Mouse (Mus musculus) c-Kit-negative CD71-positive TER-119-positive erythroid progenitor cells, embryonic 14.5 days (primary cell): ENCODE data around the gene Vsig4.
"Not testable (repeated sequence)": the region's sequence is repeated elsewhere in the genome, so short reads cannot be mapped to it uniquely, and the experiment has no call there.

Source experiments
- DNase-seq: peaks from one replicate; pipeline ENCODE4 v3.0.0-alpha.2; 2013; ENCODE audit warnings: low read depth, low spot score

Vsig4 gene

DNA sequence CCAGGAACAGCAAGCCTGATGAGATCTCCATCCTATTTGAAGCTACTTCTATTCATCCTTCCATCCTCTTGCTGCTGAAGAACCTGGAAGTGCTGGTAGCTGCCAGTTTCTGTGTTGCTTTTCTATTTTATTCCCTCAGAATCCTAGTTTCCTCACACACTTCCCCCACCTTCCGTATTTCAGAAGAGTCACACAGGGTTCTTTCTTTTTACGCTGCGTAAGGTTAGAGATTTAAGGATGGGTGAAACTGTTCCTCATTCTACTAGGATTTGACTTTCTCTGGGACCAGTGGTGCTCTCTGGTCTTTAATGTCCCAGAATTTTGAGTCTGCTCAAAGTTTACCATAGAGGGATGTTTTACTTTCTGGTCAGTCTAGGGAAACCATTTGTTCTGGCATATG, at the start of gene Vsig4:
Gene Vsig4, minus strand, starts transcription at position 101 of the 400 bp plus-strand sequence.
- no peak for DNase-seq

DNA sequence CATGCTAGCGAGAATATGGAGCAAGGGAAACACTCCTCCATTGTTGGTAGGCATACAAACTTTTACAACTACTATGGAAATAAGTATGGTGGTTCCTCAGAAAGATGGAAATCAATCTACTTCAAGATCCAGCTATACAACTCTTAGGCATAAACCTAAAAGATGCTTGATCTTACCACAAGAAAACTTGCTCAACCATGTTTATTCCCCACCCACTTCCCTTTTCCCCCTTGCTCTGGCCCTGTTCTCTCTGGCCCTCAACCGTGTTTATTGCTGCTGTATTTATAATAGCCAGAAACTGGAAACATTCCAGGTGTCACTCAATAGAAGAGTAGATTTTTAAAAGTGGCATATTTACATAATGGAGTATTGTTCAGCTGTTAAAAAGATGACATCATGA, 45.9 kb upstream of the Vsig4 start:
- no peak for DNase-seq

DNA sequence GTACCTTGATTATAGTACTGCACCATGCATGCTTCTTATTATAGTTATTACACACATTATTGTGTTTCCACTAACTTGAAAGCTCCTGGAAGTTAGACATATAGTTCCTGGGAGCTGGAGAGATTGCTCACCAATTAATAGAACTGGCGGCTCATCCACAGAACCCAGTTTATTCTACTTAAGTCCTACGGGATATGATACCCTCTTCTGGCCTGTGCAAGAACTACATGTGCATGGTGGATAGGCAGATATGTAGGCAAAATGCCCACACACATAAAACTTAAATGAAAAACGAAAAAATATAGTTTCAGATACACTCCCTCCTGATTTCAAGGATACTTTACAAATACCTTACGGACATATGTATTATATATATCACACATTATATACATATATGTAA, 36.5 kb upstream of the Vsig4 start:
- DNase-seq, result no peak

DNA sequence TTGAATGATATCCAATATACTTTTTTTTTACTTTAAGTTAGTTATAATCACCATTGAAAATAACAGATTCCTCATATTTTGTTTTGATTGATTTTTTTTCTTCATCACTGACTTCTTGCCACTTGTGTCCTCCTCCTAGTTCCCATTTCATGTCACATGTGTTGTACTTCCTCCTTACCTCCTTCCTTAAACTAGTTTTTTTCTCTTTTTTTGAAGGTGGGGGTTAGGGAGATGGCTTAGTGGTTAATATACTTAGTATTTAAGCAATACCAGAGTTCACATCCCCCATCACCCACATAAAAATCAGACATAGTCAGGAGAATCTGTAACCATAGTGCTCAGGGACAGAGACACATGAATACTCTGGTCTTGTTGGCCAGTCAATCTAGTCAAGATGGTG, 36.7 kb downstream of the Vsig4 start:
- DNase-seq, result no peak

DNA sequence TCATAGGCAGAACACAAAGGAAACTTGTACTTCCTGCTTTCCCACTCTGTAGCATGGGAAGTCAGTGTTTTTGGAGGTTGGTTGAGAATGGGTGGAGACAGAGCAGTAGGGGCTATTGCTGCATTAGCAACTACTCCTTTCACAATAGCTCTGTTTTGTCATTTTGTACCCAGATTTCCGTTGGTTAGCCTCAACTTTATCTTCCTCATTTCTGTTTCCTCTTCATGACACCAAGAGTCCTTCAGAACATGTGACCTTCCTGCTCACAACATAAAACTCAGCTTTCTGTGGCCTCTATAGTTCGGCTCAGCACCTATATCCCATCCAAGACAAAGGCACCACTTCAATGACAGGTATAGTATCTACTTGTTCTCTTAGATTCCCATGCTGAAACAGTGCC, 53.6 kb downstream of the Vsig4 start:
- DNase-seq, result no peak

DNA sequence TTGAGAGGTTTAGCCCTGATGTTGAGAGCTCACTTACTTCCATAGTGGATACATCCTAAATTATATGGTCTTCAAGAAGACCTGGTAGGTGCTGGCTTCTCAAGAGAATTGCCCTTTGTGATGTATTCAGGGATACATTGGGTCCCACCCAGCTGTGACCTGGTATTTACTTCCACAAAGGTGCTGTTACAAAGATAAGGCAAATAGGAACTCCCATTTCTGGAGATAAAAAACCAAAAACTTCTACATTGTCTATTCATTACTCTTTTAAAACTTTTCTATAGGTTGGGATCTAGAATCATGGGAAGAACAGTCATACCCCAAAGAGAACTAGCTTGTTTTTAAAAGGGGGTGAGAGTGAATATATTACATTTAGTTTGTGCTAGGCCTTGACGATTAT, 54.2 kb downstream of the Vsig4 start:
- DNase-seq, result no peak

DNA sequence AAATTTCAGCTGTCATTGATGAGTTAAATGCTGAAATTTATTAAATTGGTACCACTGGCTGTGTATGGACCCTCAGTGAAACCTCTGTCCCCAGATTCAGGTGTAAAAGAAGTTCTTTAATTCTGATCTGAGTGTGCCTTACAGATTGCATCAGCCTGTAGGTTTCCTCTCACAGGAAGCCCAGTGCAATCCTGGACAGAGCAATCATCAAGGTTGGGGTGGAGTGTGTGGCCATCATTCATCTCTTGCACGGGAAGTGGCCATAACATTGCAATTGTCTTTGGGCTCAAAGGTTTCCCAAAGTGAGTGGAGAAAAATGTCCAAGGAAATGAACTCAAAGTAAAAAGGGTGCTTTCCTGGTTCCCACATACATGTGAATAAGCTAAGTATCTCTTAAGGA, 57.5 kb downstream of the Vsig4 start:
- DNase-seq, result no peak

DNA sequence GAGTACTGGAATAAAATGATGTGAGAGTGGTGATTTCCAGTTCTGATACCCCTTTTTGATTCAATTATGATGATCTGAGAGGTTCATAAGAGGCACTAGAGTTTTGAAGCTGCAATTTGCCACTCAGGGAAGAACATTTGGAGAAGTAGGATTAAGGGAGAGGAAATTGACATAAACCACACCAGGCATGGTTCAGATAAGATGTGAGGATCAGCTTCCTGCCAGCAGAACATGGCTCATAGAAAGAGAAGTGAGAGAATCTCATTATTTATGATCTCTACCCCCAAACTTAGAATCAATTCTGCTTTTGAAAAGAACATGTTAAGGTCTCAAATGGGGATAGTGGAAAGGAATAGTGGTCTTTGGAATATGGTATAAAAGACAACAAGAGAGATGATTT, 66.2 kb downstream of the Vsig4 start:
- no peak for DNase-seq

DNA sequence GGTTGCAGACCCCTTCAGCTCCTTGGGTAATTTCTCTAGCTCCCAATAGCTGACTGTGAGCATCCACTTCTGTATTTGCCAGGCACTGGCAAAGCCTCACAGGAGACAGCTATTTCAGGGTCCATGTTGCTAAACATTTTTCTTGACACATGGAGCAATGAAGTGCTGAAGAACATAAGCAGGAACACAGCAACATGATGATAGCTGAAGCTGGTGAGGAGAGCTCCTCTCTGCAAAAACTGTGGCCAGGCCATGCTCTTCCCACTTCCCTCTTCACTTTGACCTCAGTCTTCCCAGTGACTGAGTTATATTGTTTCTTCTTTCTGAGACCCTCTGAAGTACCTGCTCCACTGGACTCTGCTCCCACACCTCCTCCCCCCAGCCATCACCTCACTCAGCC, 67.8 kb downstream of the Vsig4 start:
- DNase-seq, result no peak

DNA sequence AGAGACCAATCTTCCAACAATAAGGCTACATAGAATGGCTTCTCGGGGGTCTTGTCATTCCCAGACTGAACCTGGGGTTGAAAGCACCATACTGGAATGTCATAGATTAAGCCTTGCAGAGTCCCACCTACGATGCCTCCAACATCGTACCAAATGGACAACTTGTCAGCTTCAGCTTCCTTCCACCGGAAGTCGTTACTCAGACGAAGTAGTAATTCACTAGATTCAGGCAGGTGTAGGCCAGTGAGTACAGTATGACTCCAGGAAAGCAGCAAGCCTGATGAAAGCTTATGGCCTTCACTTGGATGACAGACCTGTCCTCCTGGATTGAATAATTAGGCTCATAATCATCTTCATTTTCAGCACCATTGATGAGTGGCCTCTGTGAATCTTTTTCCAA, 69.0 kb downstream of the Vsig4 start:
- no peak for DNase-seq

DNA sequence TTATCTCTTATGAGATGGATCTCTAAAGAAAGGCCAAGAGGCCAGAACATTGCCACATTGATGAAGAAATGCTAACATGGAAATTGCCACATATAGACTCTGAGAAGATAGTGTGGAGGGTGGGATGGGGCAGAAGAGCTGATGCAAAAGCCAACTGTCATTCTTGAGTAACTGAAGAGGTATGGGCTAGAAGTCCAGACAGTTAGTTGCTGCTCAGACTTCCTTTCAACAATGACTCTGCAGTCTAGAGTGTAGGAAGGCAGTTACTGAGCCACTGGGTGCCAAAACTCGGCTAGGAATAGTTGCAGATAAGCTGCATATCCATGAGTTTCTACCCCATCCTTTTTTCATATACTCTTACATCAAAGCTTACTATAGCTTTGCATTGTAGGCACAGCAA, 75.2 kb downstream of the Vsig4 start:
- DNase-seq, result no peak

DNA sequence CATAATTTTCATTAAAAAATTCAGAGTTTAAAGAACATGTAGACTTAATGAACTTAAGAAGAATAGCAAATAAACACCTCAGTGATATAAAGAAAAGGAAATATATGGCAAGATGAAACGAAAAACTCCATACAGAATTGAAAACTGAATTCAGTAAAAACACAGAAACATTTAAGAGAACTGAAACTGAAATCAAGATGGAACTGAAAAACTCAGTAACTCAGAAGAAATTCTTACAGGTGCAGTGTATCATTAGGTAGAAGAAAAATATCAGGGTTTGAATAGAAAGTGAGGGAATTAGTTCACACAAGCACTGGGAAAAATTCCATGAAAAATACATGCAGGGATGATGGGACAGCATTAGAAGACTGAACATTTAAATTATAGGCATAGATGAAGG, 86.4 kb downstream of the Vsig4 start:
- DNase-seq, result no peak

DNA sequence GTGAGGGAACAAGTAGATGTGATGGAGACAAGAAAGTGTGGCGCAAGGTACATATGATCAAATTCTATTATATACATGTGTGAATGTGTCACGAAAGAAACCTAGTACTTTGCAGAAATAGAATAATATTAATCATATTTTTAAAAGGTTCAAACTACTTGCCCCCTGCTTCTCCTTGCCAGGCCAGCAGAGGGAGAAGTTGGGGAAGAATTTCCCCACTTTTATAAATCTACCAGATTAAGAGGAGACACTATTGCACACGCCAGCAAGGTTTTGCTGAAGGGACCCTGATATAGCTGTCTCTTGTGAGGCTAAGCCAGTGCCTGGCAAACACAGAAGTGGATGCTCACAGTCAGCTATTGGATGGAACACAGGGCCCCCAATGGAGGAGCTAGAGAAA, 88.1 kb downstream of the Vsig4 start:
- not testable (repeated sequence) for DNase-seq
